In the genomic region with DNA sequence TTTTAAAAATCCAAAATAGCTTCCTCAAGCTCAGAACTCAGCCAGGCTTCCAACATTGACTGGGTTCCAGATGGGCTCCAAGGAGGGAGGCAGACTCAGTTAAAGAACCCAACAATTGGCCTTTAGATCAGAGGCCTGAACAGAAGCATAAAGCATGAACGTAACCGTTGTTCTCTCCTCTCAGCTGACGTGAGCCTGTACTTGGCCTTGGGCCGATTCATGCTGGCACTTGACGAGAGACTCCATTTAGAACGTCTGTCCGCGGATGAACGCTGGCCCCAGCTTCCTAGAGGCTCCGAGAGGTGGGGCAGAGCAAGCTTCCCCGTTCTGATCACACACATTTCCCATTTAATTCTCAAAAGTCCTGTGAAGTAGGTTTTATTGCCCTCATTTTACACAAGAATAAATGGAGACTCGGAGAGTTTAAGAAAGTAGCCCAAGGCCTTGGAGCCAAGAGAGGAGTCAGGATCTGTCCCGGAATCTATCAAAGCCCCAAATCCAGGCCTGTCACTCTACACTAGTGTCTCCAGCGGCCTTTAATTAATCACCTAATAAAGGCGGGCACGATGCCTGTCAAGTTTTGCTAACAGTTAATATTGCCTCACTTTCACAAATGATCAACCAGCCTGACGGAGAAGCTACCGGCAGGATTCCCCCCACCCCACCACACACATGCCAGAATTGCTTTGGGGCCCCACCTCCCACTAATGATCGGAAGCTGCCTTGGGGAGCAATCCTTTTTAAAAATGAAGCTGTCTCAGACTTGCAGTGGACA, we compare ENCODE assay signal across 9 mouse cellular contexts. TPM values are rescaled to one million over a fixed set of nuclear protein-coding genes. Genes with fewer than 3 reads are reported as not detected.
A peak's percentile ranks its signal among the peaks of the same experiment; 100 is the strongest.
DNase-seq lines count a peak whose midpoint lies in the region; ATAC-seq and TF ChIP-seq lines count a peak whose summit lies in the region.
"Had no signal": no experiment of that assay in that cellular context is flagged by ENCODE, and none has a peak within 500 bp of the region (broad histone marks: within the 10 kb centered on the region; RNA-seq: fewer than 3 reads in every experiment).

No protein-coding gene starts in this region.

- H3K9me3 ChIP-seq in kidney, embryonic 15.5 days (replicated peaks) = no peaks in the 10 kb centered on the region
- no peaks in the 10 kb centered on the region for H3K9me3 ChIP-seq in heart, postnatal 0 days (replicated peaks; ENCODE audit: control insufficient read depth, low read length)
- H3K9me3 ChIP-seq in intestine, postnatal 0 days (ENCODE audit: control insufficient read depth) = no peaks in the 10 kb centered on the region

- H3K9ac ChIP-seq in kidney, embryonic 15.5 days = no peak overlapping the region
- no peak overlapping the region for H3K9ac ChIP-seq in heart, postnatal 0 days (replicated peaks; ENCODE audit: low read depth, low read length)
- no peak overlapping the region for H3K9ac ChIP-seq in intestine, postnatal 0 days (ENCODE audit: low read depth, low read length)

- no peak overlapping the region for H3K4me3 ChIP-seq in kidney, embryonic 15.5 days (replicated peaks)
- H3K4me3 ChIP-seq in heart, postnatal 0 days (ENCODE audit: low read depth, low read length) = no peak overlapping the region
- no peak overlapping the region for H3K4me3 ChIP-seq in intestine, postnatal 0 days (ENCODE audit: low read depth, low read length)

- intact Hi-C loops in left cerebral cortex, postnatal 4 days (cut with DNase I) = no loop called here

- TF ChIP-seq EP300 in heart, postnatal 0 days (IDR thresholded peaks at IDR 0.05; ENCODE audit: low read depth) = no peak

- peaks cover 48% of the 10 kb centered on the region for H3K4me1 ChIP-seq in kidney, embryonic 15.5 days
- H3K4me1 ChIP-seq in heart, postnatal 0 days (ENCODE audit: control insufficient read depth, insufficient read depth) = peaks cover 14% of the 10 kb centered on the region; the same call in 1 of the 2 replicates
- no peaks in the 10 kb centered on the region for H3K4me1 ChIP-seq in intestine, postnatal 0 days (replicated peaks; ENCODE audit: control insufficient read depth, insufficient read depth, low read length)

- peaks cover 11% of the 10 kb centered on the region for H3K27me3 ChIP-seq in kidney, embryonic 15.5 days
- no peaks in the 10 kb centered on the region for H3K27me3 ChIP-seq in heart, postnatal 0 days (ENCODE audit: control insufficient read depth, insufficient read depth, low read length)
- H3K27me3 ChIP-seq in intestine, postnatal 0 days (replicated peaks; ENCODE audit: control insufficient read depth, insufficient read depth, low read length) = no peaks in the 10 kb centered on the region

- no peak overlapping the region; the same call in 1 of the 2 replicates for H3K4me2 ChIP-seq in kidney, embryonic 15.5 days
- H3K4me2 ChIP-seq in heart, postnatal 0 days (ENCODE audit: low read depth, low read length) = no peak overlapping the region
- H3K4me2 ChIP-seq in intestine, postnatal 0 days (replicated peaks; ENCODE audit: low read depth) = no peak overlapping the region

- DNase-seq in kidney, adult 9 months = peak; percentile 84
- DNase-seq in cerebellum, postnatal 10 days = peak; percentile 86 to 92
- peak; percentile 40 for DNase-seq in heart, postnatal 0 days (ENCODE audit: low spot score)
- peak; percentile 89 for DNase-seq in left cerebral cortex, postnatal 4 days
- peak; percentile 39 for DNase-seq in right cerebral cortex, postnatal 4 days
- DNase-seq in ovary, postnatal 14 days (ENCODE audit: low spot score) = no peak

- WGBS in kidney, embryonic 15.5 days = 44% methylated on average over 19 of the region's 19 CpGs
- 57% methylated on average over 19 of the region's 19 CpGs for WGBS in heart, postnatal 0 days
- 41% methylated on average over 19 of the region's 19 CpGs for WGBS in intestine, postnatal 0 days

- H3K36me3 ChIP-seq in kidney, embryonic 15.5 days = no peaks in the 10 kb centered on the region
- H3K36me3 ChIP-seq in heart, postnatal 0 days (replicated peaks; ENCODE audit: control insufficient read depth, insufficient read depth, low read length) = no peaks in the 10 kb centered on the region
- no peaks in the 10 kb centered on the region for H3K36me3 ChIP-seq in intestine, postnatal 0 days (ENCODE audit: control insufficient read depth, insufficient read depth)

- TF ChIP-seq CTCF in heart, postnatal 0 days (IDR thresholded peaks at IDR 0.05; ENCODE audit: low read depth) = no peak
- TF ChIP-seq CTCF in intestine, postnatal 0 days (IDR thresholded peaks at IDR 0.05; ENCODE audit: low read depth) = no peak

- ATAC-seq in kidney, embryonic 15.5 days (replicated peaks; ENCODE audit: low FRiP score) = no peak
- ATAC-seq in heart, postnatal 0 days (ENCODE audit: insufficient read depth, low read depth) = peak; percentile 69
- ATAC-seq in intestine, postnatal 0 days = no peak
- ATAC-seq: Patski had no signal

- no peak overlapping the region for H3K27ac ChIP-seq in kidney, embryonic 15.5 days
- H3K27ac ChIP-seq in heart, postnatal 0 days (ENCODE audit: low read depth) = peak overlapping the region; percentile 54
- H3K27ac ChIP-seq in intestine, postnatal 0 days (ENCODE audit: low read depth, low read length) = no peak overlapping the region

RNA-seq across cellular contexts. Expression of gene Ccdc182, which starts 17.1 kb away (rescaled TPM):
- polyA plus RNA-seq in kidney, embryonic 15.5 days (2015; fragmentation: Nextera tagmentation; extraction: Ambion mirVana) = 3.1 and 3.7 TPM in 2 replicates
- not detected in 2 replicates for total RNA-seq in heart, postnatal 0 days (2014; rRNA removed; ENCODE audit: low replicate concordance)
- polyA plus RNA-seq in heart, postnatal 0 days (2015; fragmentation: Nextera tagmentation; extraction: Ambion mirVana) = not detected in 2 replicates
- not detected for total RNA-seq in left cerebral cortex, postnatal 4 days (2021)
- not detected in 2 replicates for polyA plus RNA-seq in intestine, postnatal 0 days (2015; fragmentation: Nextera tagmentation; extraction: Ambion mirVana)
- polyA plus RNA-seq: Patski had no signal
